31 mouse cellular contexts compared by ENCODE assay signal in the genomic region with DNA sequence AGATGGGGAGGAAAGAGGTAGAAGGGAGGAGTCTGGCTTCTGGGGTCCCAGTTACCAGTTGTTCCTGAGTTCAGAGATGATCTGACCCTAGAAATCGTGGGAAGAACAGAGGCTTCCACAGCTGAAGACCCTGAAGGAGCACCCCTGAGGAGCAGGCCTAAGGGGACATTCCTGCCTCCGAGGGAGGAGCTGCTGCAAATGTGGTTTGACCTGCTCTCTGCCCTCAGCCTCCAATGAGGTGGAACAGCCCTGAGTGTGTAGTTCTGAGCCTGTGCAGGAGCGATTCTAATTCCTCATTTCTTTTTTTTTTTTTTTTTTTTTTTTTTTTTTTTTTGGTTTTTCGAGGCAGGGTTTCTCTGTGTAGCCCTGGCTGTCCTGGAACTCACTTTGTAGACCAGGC. TPM values are rescaled to one million over a fixed set of nuclear protein-coding genes. Genes with fewer than 3 reads are reported as not detected.
A peak's percentile ranks its signal among the peaks of the same experiment; 100 is the strongest.
DNase-seq lines count a peak whose midpoint lies in the region; ATAC-seq lines count a peak whose summit lies in the region.
"Had no signal": no experiment of that assay in that cellular context is flagged by ENCODE, and none has a peak within 500 bp of the region (broad histone marks: within the 10 kb centered on the region; RNA-seq: fewer than 3 reads in every experiment).

No protein-coding gene starts in this region.

- H3K4me2 ChIP-seq in kidney, embryonic 15.5 days, result no peak overlapping the region
- no peak overlapping the region for H3K4me2 ChIP-seq in heart, embryonic 12.5 days
- no peak overlapping the region for H3K4me2 ChIP-seq in hindbrain, embryonic 12.5 days (replicated peaks)
- H3K4me2 ChIP-seq: embryonic facial prominence, embryonic 12.5 days; heart, embryonic 11.5 days; hindbrain, embryonic 15.5 days; midbrain, embryonic 15.5 days; neural tube, embryonic 12.5 days had no signal

- peak; percentile 88 for ATAC-seq in kidney, embryonic 15.5 days (replicated peaks; ENCODE audit: low FRiP score)
- no peak for ATAC-seq in heart, embryonic 12.5 days (ENCODE audit: insufficient number of reproducible peaks, low FRiP score)
- ATAC-seq in hindbrain, embryonic 12.5 days (ENCODE audit: low FRiP score), result no peak
- ATAC-seq: activated CD4-positive, CD25-positive, alpha-beta regulatory T cell, adult 4 months; CD4-positive, CD25-positive, alpha-beta regulatory T cell, adult 4 months; forebrain, embryonic 14.5 days; inflammation-experienced regulatory T-cells, adult 6 months; midbrain, embryonic 15.5 days had no signal

- no peaks in the 10 kb centered on the region for H3K9me3 ChIP-seq in kidney, embryonic 15.5 days (replicated peaks)
- H3K9me3 ChIP-seq in heart, embryonic 12.5 days (replicated peaks), result no peaks in the 10 kb centered on the region
- no peaks in the 10 kb centered on the region for H3K9me3 ChIP-seq in hindbrain, embryonic 12.5 days (replicated peaks)
- H3K9me3 ChIP-seq: embryonic facial prominence, embryonic 12.5 days; hindbrain, embryonic 15.5 days; midbrain, embryonic 10.5 days; midbrain, embryonic 15.5 days; neural tube, embryonic 12.5 days had no signal

- peak overlapping the region; percentile 70 for H3K27ac ChIP-seq in kidney, embryonic 15.5 days
- no peak overlapping the region for H3K27ac ChIP-seq in heart, embryonic 12.5 days (ENCODE audit: poor library complexity, severe bottlenecking)
- no peak overlapping the region for H3K27ac ChIP-seq in hindbrain, embryonic 12.5 days
- H3K27ac ChIP-seq: embryonic facial prominence, embryonic 12.5 days; hindbrain, embryonic 15.5 days; liver, embryonic 14.5 days; macrophage; midbrain, embryonic 10.5 days; midbrain, embryonic 15.5 days; neural tube, embryonic 12.5 days had no signal

- peak; percentile 59 for DNase-seq in kidney, adult 18-20 months
- peak; percentile 62 to 88 for DNase-seq in kidney, postnatal 25 days
- no peak for DNase-seq in testis, postnatal 10 days (ENCODE audit: low spot score)
- no peak for DNase-seq in cerebellum, adult 18-20 months
- DNase-seq: adrenal gland, adult 2 months; cerebellum, adult 9-11 months; embryo, embryonic 11 days; gastrocnemius, postnatal 25 days; heart, adult 18-20 months; heart, postnatal 4 days; layer of hippocampus, adult 9-11 months; liver; lung, adult 2 months; lung, postnatal 10 days; right cerebral cortex, adult 18-20 months had no signal

- no peaks in the 10 kb centered on the region for H3K27me3 ChIP-seq in kidney, embryonic 15.5 days
- H3K27me3 ChIP-seq in heart, embryonic 12.5 days (replicated peaks), result peaks cover 11% of the 10 kb centered on the region; the same call in 1 of the 2 replicates
- peaks cover 3% of the 10 kb centered on the region; the same call in 1 of the 2 replicates for H3K27me3 ChIP-seq in hindbrain, embryonic 12.5 days
- H3K27me3 ChIP-seq: embryonic facial prominence, embryonic 12.5 days; hindbrain, embryonic 15.5 days; midbrain, embryonic 15.5 days; neural tube, embryonic 12.5 days had no signal

- peaks cover 39% of the 10 kb centered on the region for H3K4me1 ChIP-seq in kidney, embryonic 15.5 days
- no peaks in the 10 kb centered on the region for H3K4me1 ChIP-seq in heart, embryonic 12.5 days (replicated peaks)
- no peaks in the 10 kb centered on the region for H3K4me1 ChIP-seq in hindbrain, embryonic 12.5 days
- H3K4me1 ChIP-seq: hindbrain, embryonic 15.5 days; midbrain, embryonic 15.5 days; neural tube, embryonic 12.5 days had no signal

- H3K9ac ChIP-seq in kidney, embryonic 15.5 days, result no peak overlapping the region
- no peak overlapping the region for H3K9ac ChIP-seq in heart, embryonic 12.5 days
- no peak overlapping the region for H3K9ac ChIP-seq in hindbrain, embryonic 12.5 days
- H3K9ac ChIP-seq: embryonic facial prominence, embryonic 12.5 days; hindbrain, embryonic 15.5 days; liver, embryonic 14.5 days; midbrain, embryonic 15.5 days; neural tube, embryonic 12.5 days had no signal

- no peak overlapping the region for H3K4me3 ChIP-seq in kidney, embryonic 15.5 days (replicated peaks)
- H3K4me3 ChIP-seq in heart, embryonic 12.5 days, result no peak overlapping the region
- no peak overlapping the region for H3K4me3 ChIP-seq in hindbrain, embryonic 12.5 days
- H3K4me3 ChIP-seq: embryonic facial prominence, embryonic 12.5 days; hindbrain, embryonic 15.5 days; midbrain, embryonic 10.5 days; midbrain, embryonic 15.5 days; neural tube, embryonic 12.5 days had no signal

- H3K36me3 ChIP-seq in kidney, embryonic 15.5 days, result no peaks in the 10 kb centered on the region
- no peaks in the 10 kb centered on the region for H3K36me3 ChIP-seq in heart, embryonic 12.5 days
- H3K36me3 ChIP-seq in hindbrain, embryonic 12.5 days, result no peaks in the 10 kb centered on the region
- H3K36me3 ChIP-seq: embryonic facial prominence, embryonic 12.5 days; hindbrain, embryonic 15.5 days; midbrain, embryonic 10.5 days; midbrain, embryonic 15.5 days; neural tube, embryonic 12.5 days had no signal

- 20% methylated on average over 3 of the region's 4 CpGs for WGBS in kidney, embryonic 15.5 days
- 52% methylated on average over 3 of the region's 4 CpGs for WGBS in heart, embryonic 12.5 days
- 44% methylated on average over 2 of the region's 4 CpGs for WGBS in hindbrain, embryonic 12.5 days

RNA-seq across cellular contexts. Expression of a gene that starts 6.4 kb away (rescaled TPM):
- polyA plus RNA-seq in kidney, embryonic 15.5 days (2015; fragmentation: Nextera tagmentation; extraction: Ambion mirVana), result 21.4 and 21.7 TPM in 2 replicates
- polyA plus RNA-seq in heart, embryonic 12.5 days (2016; fragmentation: Nextera tagmentation; extraction: Ambion mirVana), result 0.27 and 0.31 TPM in 2 replicates
- 0.50 and 1.2 TPM in 2 replicates for polyA plus RNA-seq in hindbrain, embryonic 12.5 days (2016; fragmentation: Nextera tagmentation; extraction: Ambion mirVana)
- polyA plus RNA-seq: activated CD4-positive, CD25-positive, alpha-beta regulatory T cell, adult 4 months; adrenal gland, adult 2 months; CD4-positive, CD25-positive, alpha-beta regulatory T cell, adult 4 months; forebrain, embryonic 14.5 days; heart, postnatal 0 days; hindbrain, embryonic 15.5 days; inflammation-experienced regulatory T-cells, adult 6 months; macrophage; midbrain, embryonic 15.5 days; neural tube, embryonic 12.5 days had no signal

RNA-seq across cellular contexts. Expression of a gene that starts 10.7 kb away (rescaled TPM):
- 5.6 and 6.7 TPM in 2 replicates for polyA plus RNA-seq in kidney, embryonic 15.5 days (2015; fragmentation: Nextera tagmentation; extraction: Ambion mirVana)
- 0.18 and 0.23 TPM in 2 replicates for polyA plus RNA-seq in heart, embryonic 12.5 days (2016; fragmentation: Nextera tagmentation; extraction: Ambion mirVana)
- 0.72 and 0.81 TPM in 2 replicates for polyA plus RNA-seq in hindbrain, embryonic 12.5 days (2016; fragmentation: Nextera tagmentation; extraction: Ambion mirVana)
- polyA plus RNA-seq: activated CD4-positive, CD25-positive, alpha-beta regulatory T cell, adult 4 months; CD4-positive, CD25-positive, alpha-beta regulatory T cell, adult 4 months; forebrain, embryonic 14.5 days; inflammation-experienced regulatory T-cells, adult 6 months; macrophage had no signal

RNA-seq across cellular contexts. Expression of a gene that starts 43.3 kb away (rescaled TPM):
- polyA plus RNA-seq in kidney, embryonic 15.5 days (2015; fragmentation: Nextera tagmentation; extraction: Ambion mirVana), result 48.1 and 53.8 TPM in 2 replicates
- polyA plus RNA-seq in heart, embryonic 12.5 days (2016; fragmentation: Nextera tagmentation; extraction: Ambion mirVana), result 65.8 and 69.4 TPM in 2 replicates
- 19.0 and 21.1 TPM in 2 replicates for polyA plus RNA-seq in hindbrain, embryonic 12.5 days (2016; fragmentation: Nextera tagmentation; extraction: Ambion mirVana)
- polyA plus RNA-seq: activated CD4-positive, CD25-positive, alpha-beta regulatory T cell, adult 4 months; inflammation-experienced regulatory T-cells, adult 6 months; macrophage had no signal

Comparison
In these comparisons a context has a peak if more than half of its experiments do, and no peak if none do; other contexts are left out.
1. DNase-seq: peak in kidney, adult 18-20 months (single experiment) and kidney, postnatal 25 days (2 of 2); none in testis, postnatal 10 days (single experiment) and cerebellum, adult 18-20 months (0 of 2).
2. RNA of a gene that starts 6.4 kb away (polyA plus RNA-seq): 21.4 to 21.7 TPM in kidney, embryonic 15.5 days; 0.50 to 1.2 TPM in hindbrain, embryonic 12.5 days and 0.27 to 0.31 TPM in heart, embryonic 12.5 days; every median in the first group is over 10 times any median in the second.